Mouse (Mus musculus): ENCODE data around the gene Cgnl1.

- no peak for TF ChIP-seq POLR2A (IDR thresholded peaks at IDR 0.05; ENCODE audit: control insufficient read depth, extremely low read depth, insufficient read depth, low read length, poor library complexity)
- no peak for TF ChIP-seq CTCF (IDR thresholded peaks at IDR 0.05; ENCODE audit: borderline replicate concordance, control insufficient read depth, extremely low read depth, insufficient read depth, low read length, poor library complexity)
Observed at GRCm38 (mm10) chr9:71816121-71816520, 44.7 kb upstream of the Cgnl1 start.

All from thymus, adult 2 months (tissue).